Mouse (Mus musculus): ENCODE data around the gene Cab39l.

GRCm38 (mm10) chr14:59604002-59604645 is 163.4 kb downstream of the Cab39l start:
- TF ChIP-seq CTCF (IDR thresholded peaks at IDR 0.05; ENCODE audit: borderline replicate concordance, extremely low read depth, insufficient read depth, insufficient read length) (peak; percentile 58; the same call in 1 of the 2 replicates), POLR2A (IDR thresholded peaks at IDR 0.05; ENCODE audit: borderline replicate concordance, extremely low read depth, insufficient read depth, insufficient read length, poor library complexity, severe bottlenecking) (no peak)
